Mouse (Mus musculus): Measurements from ENCODE around the gene Ebf3.

- TF ChIP-seq CTCF (IDR thresholded peaks at IDR 0.05; ENCODE audit: borderline replicate concordance, insufficient read depth, low read length) (no peak), POLR2A (IDR thresholded peaks at IDR 0.05; ENCODE audit: low read depth, low read length) (no peak)
Measured at GRCm38 (mm10) chr7:137267441-137267840, 46.8 kb downstream of the Ebf3 start.
